Mouse (Mus musculus): ENCODE data around the gene Rgs8. TPM values are rescaled to one million over a fixed set of nuclear protein-coding genes. Genes with fewer than 3 reads are reported as not detected.

Gene Rgs8
- polyA plus RNA-seq, 1 experiment from 2014 or later, result 0.15 TPM

Other genes with a start within 250 kb of the Rgs8 start
- 0.13 and 0.21 TPM in 2 replicates for gene Shcbp1l, start 227.9 kb upstream of the Rgs8 start, polyA plus RNA-seq (2015; fragmentation: Nextera tagmentation; extraction: Ambion mirVana)
- 24.5 and 26.3 TPM in 2 replicates for gene Dhx9, start 165.4 kb upstream of the Rgs8 start, polyA plus RNA-seq (2015; fragmentation: Nextera tagmentation; extraction: Ambion mirVana)
- gene Npl, start 103.0 kb upstream of the Rgs8 start, polyA plus RNA-seq (2015; fragmentation: Nextera tagmentation; extraction: Ambion mirVana), result 7.0 and 7.1 TPM in 2 replicates
- 1.9 and 2.2 TPM in 2 replicates for gene Rgs16, start 87.3 kb downstream of the Rgs8 start, polyA plus RNA-seq (2015; fragmentation: Nextera tagmentation; extraction: Ambion mirVana)
- 7.8 and 8.7 TPM in 2 replicates for gene Rnasel, start 96.4 kb downstream of the Rgs8 start, polyA plus RNA-seq (2015; fragmentation: Nextera tagmentation; extraction: Ambion mirVana)
- not detected in 2 replicates for gene Rgsl1, start 191.1 kb downstream of the Rgs8 start, polyA plus RNA-seq (2015; fragmentation: Nextera tagmentation; extraction: Ambion mirVana)
- 0.09 TPM in 2 replicates for gene Teddm1b, start 221.3 kb downstream of the Rgs8 start, polyA plus RNA-seq (2015; fragmentation: Nextera tagmentation; extraction: Ambion mirVana)
- not detected in 2 replicates for gene Teddm1a, start 238.7 kb downstream of the Rgs8 start, polyA plus RNA-seq (2015; fragmentation: Nextera tagmentation; extraction: Ambion mirVana)
- 113 and 120 TPM in 2 replicates for gene Glul, start 246.9 kb downstream of the Rgs8 start, polyA plus RNA-seq (2015; fragmentation: Nextera tagmentation; extraction: Ambion mirVana)
- 0.26 and 0.48 TPM in 2 replicates for gene Teddm2, start 247.2 kb downstream of the Rgs8 start, polyA plus RNA-seq (2015; fragmentation: Nextera tagmentation; extraction: Ambion mirVana)

Data from lung, embryonic 16.5 days (tissue).